Mouse (Mus musculus): ENCODE data around the gene Znrf2. TPM values are rescaled to one million over a fixed set of nuclear protein-coding genes. Genes with fewer than 3 reads are reported as not detected.
"Not testable (repeated sequence)": the region's sequence is repeated elsewhere in the genome, so short reads cannot be mapped to it uniquely, and the experiment has no call there.

Znrf2 gene
- polyA plus RNA-seq, 1 experiment from 2014 or later: 3.2 TPM

DNA sequence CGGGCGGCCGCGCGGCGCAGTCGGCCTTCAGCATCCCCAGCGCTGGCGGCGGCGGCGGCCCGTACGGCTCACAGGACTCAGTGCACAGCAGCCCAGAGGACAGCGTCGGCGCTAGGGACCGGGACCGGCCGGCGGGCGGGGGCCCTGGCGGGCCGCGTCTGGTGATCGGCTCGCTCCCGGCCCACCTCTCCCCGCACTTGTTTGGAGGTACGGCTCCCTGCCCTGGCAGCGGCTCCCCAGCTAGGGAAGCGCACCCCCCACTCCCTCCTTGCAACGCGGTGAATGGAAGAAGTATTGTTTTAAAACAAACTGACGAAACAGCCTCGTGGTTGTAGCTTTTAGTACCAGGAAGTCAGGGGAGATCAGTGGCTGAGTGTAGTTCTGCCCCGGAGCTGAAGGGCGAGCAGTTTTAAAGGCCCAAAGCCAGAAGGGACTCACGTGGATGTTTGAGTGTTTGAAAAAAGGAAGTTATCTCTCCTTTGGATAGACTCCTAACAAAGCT, 601 bp downstream of the Znrf2 start:
- TF ChIP-seq CTCF (IDR thresholded peaks at IDR 0.05; ENCODE audit: low read depth): 0 out of 2 replicates have a peak, but pooled peaks have one; percentile 31
- Histone ChIP-seq H3K36me3 (ENCODE audit: insufficient read depth) (no peaks in the 10 kb centered on the region), H3K4me2 (peak overlapping the region; percentile 82), H3K9me3 (ENCODE audit: low read depth, low read length) (no peaks in the 10 kb centered on the region), H3K4me3 (ENCODE audit: low read depth, low read length) (peak overlapping the region; percentile 78), H3K9ac (peak overlapping the region; percentile 90), H3K4me1 (ENCODE audit: insufficient read depth) (peaks cover 18% of the 10 kb centered on the region), H3K27ac (ENCODE audit: low read depth) (peak overlapping the region; percentile 95), H3K27me3 (ENCODE audit: insufficient read depth, low read length) (no peaks in the 10 kb centered on the region)
- ATAC-seq (ENCODE audit: insufficient read depth) (peak; percentile 54), DNase-seq (peak; percentile 81)
- WGBS: under 1% methylated on average over 28 of the region's 39 CpGs

DNA sequence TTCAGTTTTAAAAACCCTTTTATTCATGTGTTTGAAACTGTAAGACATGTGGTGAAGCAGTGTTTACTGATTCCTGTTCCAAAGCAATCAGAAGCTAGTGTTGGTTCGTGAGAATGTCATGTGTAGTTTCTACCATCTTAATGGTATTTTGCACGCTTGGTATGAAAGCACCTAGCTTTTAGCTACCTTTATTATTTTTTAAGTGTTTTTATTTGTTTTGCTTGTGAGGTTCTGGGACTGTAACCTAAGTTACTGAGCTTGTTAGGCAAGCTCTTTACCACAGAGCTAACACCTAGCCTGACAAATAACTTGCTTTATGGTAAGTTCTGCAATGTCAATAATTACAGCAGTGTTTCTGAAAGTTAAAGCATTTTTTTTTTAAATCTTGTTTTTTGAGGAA, 1.7 kb downstream of the Znrf2 start:
- ATAC-seq (ENCODE audit: insufficient read depth) (no peak), DNase-seq (no peak)
- H3K27ac ChIP-seq (ENCODE audit: low read depth): no peak overlapping the region
- H3K4me1 ChIP-seq (ENCODE audit: insufficient read depth): peaks cover 11% of the 10 kb centered on the region; the same call in 1 of the 2 replicates
- no peak for TF ChIP-seq CTCF (IDR thresholded peaks at IDR 0.05; ENCODE audit: low read depth)
- no peaks in the 10 kb centered on the region for H3K9me3 ChIP-seq (ENCODE audit: low read depth, low read length)
- no peaks in the 10 kb centered on the region for H3K27me3 ChIP-seq (ENCODE audit: insufficient read depth, low read length)
- no peaks in the 10 kb centered on the region for H3K36me3 ChIP-seq (ENCODE audit: insufficient read depth)
- WGBS: 52% methylated on average over 2 of the region's 2 CpGs
- H3K4me2 ChIP-seq: peak overlapping the region; percentile 82
- peak overlapping the region; percentile 78 for H3K4me3 ChIP-seq (ENCODE audit: low read depth, low read length)
- peak overlapping the region; percentile 90 for H3K9ac ChIP-seq

- Histone ChIP-seq H3K36me3 (ENCODE audit: insufficient read depth) (no peaks in the 10 kb centered on the region), H3K9me3 (ENCODE audit: low read depth, low read length) (no peaks in the 10 kb centered on the region), H3K27ac (ENCODE audit: low read depth) (no peak overlapping the region), H3K4me1 (ENCODE audit: insufficient read depth) (peaks cover 11% of the 10 kb centered on the region; the same call in 1 of the 2 replicates), H3K9ac (no peak overlapping the region), H3K27me3 (ENCODE audit: insufficient read depth, low read length) (no peaks in the 10 kb centered on the region), H3K4me2 (peak overlapping the region; percentile 15; the same call in 1 of the 2 replicates), H3K4me3 (ENCODE audit: low read depth, low read length) (no peak overlapping the region)
- DNase-seq (no peak), ATAC-seq (ENCODE audit: insufficient read depth) (no peak)
- WGBS: 43% methylated on average over 4 of the region's 4 CpGs
- no peak for TF ChIP-seq CTCF (IDR thresholded peaks at IDR 0.05; ENCODE audit: low read depth)
Observed at GRCm38 (mm10) chr6:54819272-54819671, 2.6 kb downstream of the Znrf2 start.

DNA sequence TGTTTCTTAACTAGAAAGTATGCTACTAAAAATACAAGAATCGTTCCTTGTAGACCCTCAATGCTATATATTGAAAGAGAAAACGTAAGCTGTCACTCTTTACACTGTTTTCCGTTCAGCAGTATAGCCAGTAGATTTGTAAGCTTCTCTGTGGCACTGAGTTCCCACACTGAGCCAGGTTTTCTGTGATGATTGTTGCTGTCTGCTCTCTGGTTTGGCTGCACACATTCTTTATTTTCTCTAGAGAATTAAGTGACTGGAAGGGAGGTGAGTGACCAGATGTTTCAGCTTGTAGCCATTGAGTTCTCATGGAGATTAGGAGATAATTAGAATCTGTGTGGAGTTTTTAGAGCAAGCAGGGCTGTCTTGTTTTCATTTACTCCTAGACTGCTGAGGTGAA, 3.0 kb downstream of the Znrf2 start:
- H3K27me3 ChIP-seq (ENCODE audit: insufficient read depth, low read length): no peaks in the 10 kb centered on the region
- ATAC-seq (ENCODE audit: insufficient read depth) (no peak), DNase-seq (no peak)
- H3K36me3 ChIP-seq (ENCODE audit: insufficient read depth): no peaks in the 10 kb centered on the region
- H3K4me3 ChIP-seq (ENCODE audit: low read depth, low read length): no peak overlapping the region
- no peak for TF ChIP-seq CTCF (IDR thresholded peaks at IDR 0.05; ENCODE audit: low read depth)
- WGBS: 67% methylated on average over 3 of the region's 3 CpGs
- H3K9me3 ChIP-seq (ENCODE audit: low read depth, low read length): no peaks in the 10 kb centered on the region
- H3K9ac ChIP-seq: no peak overlapping the region; the same call in 1 of the 2 replicates
- no peak overlapping the region for H3K27ac ChIP-seq (ENCODE audit: low read depth)
- H3K4me1 ChIP-seq (ENCODE audit: insufficient read depth): peaks cover 11% of the 10 kb centered on the region; the same call in 1 of the 2 replicates
- no peak overlapping the region for H3K4me2 ChIP-seq

DNA sequence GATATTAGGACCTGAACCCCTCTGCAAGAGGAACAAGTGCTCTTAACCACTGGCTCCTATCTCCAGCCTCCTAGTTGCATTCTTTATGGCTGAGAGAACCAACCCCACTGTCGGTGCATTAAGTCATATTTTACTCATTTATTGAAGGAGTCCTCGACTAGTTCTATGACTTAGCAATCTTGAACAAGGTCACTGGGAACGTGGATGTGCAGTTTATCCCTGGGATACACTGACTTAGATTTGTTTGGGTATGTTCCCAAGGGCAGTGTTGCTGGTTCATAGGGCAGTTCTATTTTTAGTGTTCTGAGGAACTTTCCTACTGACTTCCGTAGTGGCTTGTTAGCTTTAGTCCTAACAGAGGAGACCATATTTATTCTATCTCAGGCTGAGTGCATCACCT, 5.6 kb downstream of the Znrf2 start:
- H3K4me2 ChIP-seq: no peak overlapping the region
- DNase-seq (no peak), ATAC-seq (ENCODE audit: insufficient read depth) (no peak)
- H3K27ac ChIP-seq (ENCODE audit: low read depth): no peak overlapping the region
- 64% methylated on average over 4 of the region's 4 CpGs for WGBS
- no peak overlapping the region for H3K9ac ChIP-seq
- H3K9me3 ChIP-seq (ENCODE audit: low read depth, low read length): no peaks in the 10 kb centered on the region
- TF ChIP-seq CTCF (IDR thresholded peaks at IDR 0.05; ENCODE audit: low read depth): no peak
- peaks cover 11% of the 10 kb centered on the region; the same call in 1 of the 2 replicates for H3K4me1 ChIP-seq (ENCODE audit: insufficient read depth)
- H3K36me3 ChIP-seq (ENCODE audit: insufficient read depth): no peaks in the 10 kb centered on the region
- H3K27me3 ChIP-seq (ENCODE audit: insufficient read depth, low read length): no peaks in the 10 kb centered on the region
- no peak overlapping the region for H3K4me3 ChIP-seq (ENCODE audit: low read depth, low read length)

DNA sequence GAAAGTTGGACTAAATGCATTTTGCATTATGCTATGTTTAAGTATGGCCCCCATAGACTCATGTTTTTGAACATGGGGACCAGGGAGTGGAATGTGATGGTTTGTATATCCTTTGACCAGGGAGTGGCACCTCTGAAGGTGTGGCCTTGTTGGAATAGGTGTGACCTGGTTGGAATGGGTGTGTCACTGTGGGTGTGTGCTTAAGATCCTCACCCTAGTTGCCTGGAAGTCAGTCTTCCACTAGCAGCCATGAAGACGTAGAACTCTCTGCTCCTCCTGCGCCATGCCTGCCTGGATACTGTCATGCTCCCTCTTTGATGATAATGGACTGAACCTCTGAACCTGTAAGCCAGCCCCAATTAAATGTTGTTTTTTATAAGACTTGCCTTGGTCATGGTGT, 7.8 kb downstream of the Znrf2 start:
- not testable (repeated sequence) for DNase-seq; H3K4me1 ChIP-seq (ENCODE audit: insufficient read depth); H3K9me3 ChIP-seq (ENCODE audit: low read depth, low read length); H3K27me3 ChIP-seq (ENCODE audit: insufficient read depth, low read length); ATAC-seq (ENCODE audit: insufficient read depth); H3K9ac ChIP-seq; H3K27ac ChIP-seq (ENCODE audit: low read depth); H3K4me3 ChIP-seq (ENCODE audit: low read depth, low read length); H3K4me2 ChIP-seq; H3K36me3 ChIP-seq (ENCODE audit: insufficient read depth)
- WGBS: 97% methylated on average over 2 of the region's 2 CpGs

- no peak for TF ChIP-seq CTCF (IDR thresholded peaks at IDR 0.05; ENCODE audit: low read depth)
- Histone ChIP-seq H3K9ac (no peak overlapping the region), H3K4me2 (no peak overlapping the region), H3K4me1 (ENCODE audit: insufficient read depth) (no peaks in the 10 kb centered on the region), H3K27ac (ENCODE audit: low read depth) (no peak overlapping the region), H3K36me3 (ENCODE audit: insufficient read depth) (no peaks in the 10 kb centered on the region), H3K9me3 (ENCODE audit: low read depth, low read length) (no peaks in the 10 kb centered on the region), H3K4me3 (ENCODE audit: low read depth, low read length) (no peak overlapping the region), H3K27me3 (ENCODE audit: insufficient read depth, low read length) (no peaks in the 10 kb centered on the region)
- 63% methylated on average over 5 of the region's 5 CpGs for WGBS
- DNase-seq (no peak), ATAC-seq (ENCODE audit: insufficient read depth) (no peak)
Observed at GRCm38 (mm10) chr6:54827481-54827880, 10.8 kb downstream of the Znrf2 start.
